Mouse (Mus musculus): ENCODE results near the gene H2al1h.
"Not testable (repeated sequence)": the region's sequence is repeated elsewhere in the genome, so short reads cannot be mapped to it uniquely, and the experiment has no call there.

Gene H2al1h

DNA sequence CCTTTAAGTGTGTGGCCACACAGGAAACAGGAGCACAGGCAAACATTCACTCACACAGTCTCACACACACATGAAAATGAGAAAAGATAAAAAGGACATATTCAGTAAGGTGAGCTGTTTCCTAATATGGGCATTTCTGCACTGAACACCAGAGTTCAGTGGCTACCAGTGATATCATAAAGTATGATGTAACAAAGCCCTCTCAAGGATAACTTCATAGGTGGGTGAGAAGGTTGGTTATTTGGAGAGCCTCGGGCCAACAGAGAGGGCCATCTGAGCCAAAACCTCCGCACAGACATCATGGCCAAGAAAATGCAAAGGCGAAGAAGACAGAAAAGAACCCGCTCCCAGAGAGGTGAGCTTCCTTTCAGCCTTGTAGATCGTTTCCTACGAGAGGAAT, at the start of gene H2al1h:
H2al1h (plus strand) TSS at position 301 of the 400 bp plus-strand sequence.
- not testable (repeated sequence) for DNase-seq (ENCODE audit: low read depth in 1 of 2, low spot score in 2 of 2)

DNA sequence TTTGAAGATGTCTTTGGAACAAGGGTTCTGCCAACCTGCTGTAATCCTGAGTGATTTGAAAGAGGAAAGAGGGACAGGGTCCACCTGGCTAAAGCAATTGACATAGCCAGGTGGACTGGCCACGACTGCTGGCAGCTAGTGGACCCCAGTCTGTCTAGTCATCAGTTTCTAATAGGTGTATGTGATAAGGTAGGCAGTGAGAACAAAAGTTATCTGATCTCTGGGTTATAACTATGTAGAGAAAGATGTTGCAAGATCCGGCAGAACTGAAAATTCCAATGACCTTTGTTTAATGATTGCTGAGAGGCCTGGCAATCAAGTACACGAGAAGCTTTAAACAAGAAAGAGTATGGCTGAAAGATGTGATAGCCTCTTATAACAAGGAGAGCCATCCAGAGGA, 48.1 kb upstream of the H2al1h start:
- no peak for DNase-seq (ENCODE audit: low read depth in 1 of 2, low spot score in 2 of 2)

DNA sequence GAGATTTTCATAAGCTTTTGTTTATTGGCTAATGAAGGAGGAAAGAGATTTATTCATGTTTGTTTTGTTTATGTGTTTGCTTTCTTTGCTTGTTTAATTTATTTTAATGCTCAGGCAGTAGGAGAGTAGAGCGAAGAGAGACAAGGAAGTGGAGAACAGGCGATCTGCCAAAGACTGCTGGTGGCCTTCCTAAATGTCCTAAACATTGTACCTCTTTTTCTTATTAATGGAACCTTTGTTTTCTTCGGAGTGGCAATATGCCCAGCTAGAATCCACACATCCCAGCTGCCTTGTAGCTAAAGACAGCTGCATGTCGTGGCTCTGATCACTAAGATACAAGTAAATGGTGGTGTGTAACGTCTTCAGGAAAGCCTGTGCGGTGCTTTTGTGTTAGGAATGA, 44.2 kb upstream of the H2al1h start:
- DNase-seq (ENCODE audit: low read depth in 1 of 2, low spot score in 2 of 2) = no peak

DNA sequence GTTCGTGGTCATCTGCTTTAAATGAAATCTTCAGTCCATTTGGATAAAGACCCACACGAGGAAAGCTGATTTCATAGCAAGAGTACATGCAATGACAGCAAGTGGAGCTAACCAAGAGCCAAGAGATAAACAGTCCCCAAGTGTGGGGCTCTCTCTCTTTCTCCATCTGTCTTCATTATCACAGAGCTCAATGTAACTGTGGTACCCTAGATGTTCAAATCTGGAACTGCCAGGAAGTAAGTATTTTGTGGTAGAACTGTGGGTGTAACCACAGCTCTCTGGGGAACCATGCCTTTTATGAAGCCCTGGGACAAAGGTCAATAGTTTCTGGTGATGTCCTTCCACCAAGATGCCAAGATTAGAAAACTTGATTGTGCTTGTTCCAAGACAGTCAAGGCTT, 40.6 kb upstream of the H2al1h start:
- no peak for DNase-seq (ENCODE audit: low read depth in 1 of 2, low spot score in 2 of 2)

DNA sequence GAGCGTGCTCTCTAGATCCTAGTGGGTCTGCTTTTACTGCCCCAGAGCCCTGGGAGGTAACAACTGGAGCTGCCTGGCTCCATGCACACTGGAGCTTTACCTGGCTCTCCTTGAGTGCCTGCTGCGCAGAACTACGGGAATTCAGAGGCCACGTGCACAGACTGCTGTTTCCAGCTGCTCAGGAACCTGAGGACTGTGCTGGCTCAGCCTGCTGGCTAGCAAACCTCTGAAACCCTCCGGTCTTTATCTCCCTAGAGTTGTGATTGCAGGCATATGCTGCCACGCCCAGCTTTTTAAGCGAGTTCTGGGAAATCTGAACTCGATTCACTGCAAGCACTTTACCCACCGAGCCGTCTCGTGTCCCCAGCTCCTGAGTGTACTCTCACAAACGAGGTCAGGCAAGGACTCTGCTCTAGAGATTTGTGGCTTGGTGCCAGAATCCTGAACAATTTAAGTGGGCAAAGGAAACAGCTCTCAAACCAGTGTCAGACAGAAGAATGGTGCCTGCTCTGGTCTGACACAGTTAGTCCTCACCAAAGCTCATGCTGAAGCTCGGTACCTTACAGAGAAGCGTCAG, 32.9 kb upstream of the H2al1h start:
- no peak for DNase-seq (ENCODE audit: low read depth in 1 of 2, low spot score in 2 of 2)

DNA sequence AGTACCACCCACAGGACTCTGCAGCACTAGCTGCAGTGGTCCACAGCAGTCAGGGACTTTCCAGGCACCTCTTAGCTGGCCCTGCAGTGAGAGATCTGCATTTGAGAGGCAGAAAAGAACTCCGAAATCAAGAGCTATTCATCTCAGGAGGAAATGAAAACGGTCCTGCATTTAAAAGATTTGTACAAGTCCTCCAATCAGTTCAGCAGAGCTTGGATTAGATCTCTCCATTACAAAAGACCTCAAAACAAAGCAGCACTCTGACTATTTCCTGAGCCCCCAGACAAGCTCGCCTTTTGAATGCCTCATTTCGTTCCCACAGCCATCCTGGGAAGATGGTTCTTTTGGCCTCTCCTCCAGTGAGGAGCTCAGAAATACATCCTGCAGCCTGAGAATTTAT, 32.0 kb upstream of the H2al1h start:
- DNase-seq (ENCODE audit: low read depth in 1 of 2, low spot score in 2 of 2) = no peak

DNA sequence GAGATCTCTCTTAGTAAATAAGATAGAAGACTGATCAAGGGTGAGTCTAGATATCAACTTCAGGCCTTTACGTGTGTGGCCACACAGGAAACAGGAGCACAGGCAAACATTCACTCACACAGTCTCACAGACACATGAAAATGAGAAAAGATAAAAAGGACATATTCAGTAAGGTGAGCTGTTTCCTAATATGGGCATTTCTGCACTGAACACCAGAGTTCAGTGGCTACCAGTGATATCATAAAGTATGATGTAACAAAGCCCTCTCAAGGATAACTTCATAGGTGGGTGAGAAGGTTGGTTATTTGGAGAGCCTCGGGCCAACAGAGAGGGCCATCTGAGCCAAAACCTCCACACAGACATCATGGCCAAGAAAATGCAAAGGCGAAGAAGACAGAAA, 22.3 kb upstream of the H2al1h start, which contains the start of gene H2al1a:
H2al1a (plus strand) TSS at position 301 of the 400 bp plus-strand sequence.
- DNase-seq (ENCODE audit: low read depth in 1 of 2, low spot score in 2 of 2) = not testable (repeated sequence)

DNA sequence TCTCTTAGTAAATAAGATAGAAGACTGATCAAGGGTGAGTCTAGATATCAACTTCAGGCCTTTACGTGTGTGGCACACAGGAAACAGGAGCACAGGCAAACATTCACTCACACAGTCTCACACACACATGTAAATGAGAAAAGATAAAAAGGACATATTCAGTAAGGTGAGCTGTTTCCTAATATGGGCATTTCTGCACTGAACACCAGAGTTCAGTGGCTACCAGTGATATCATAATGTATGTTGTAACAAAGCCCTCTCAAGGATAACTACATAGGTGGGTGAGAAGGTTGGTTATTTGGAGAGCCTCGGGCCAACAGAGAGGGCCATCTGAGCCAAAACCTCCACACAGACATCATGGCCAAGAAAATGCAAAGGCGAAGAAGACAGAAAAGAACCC, 19.2 kb upstream of the H2al1h start, which contains the start of gene H2al1b:
H2al1b (plus strand) TSS at position 301 of the 400 bp plus-strand sequence.
- DNase-seq (ENCODE audit: low read depth in 1 of 2, low spot score in 2 of 2) = not testable (repeated sequence)

DNA sequence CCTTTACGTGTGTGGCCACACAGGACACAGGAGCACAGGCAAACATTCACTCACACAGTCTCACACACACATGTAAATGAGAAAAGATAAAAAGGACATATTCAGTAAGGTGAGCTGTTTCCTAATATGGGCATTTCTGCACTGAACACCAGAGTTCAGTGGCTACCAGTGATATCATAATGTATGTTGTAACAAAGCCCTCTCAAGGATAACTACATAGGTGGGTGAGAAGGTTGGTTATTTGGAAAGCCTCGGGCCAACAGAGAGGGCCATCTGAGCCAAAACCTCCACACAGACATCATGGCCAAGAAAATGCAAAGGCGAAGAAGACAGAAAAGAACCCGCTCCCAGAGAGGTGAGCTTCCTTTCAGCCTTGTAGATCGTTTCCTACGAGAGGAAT, 15.9 kb upstream of the H2al1h start, which contains the start of gene H2al1c:
H2al1c (plus strand) TSS at position 301 of the 400 bp plus-strand sequence.
- not testable (repeated sequence) for DNase-seq (ENCODE audit: low read depth in 1 of 2, low spot score in 2 of 2)

DNA sequence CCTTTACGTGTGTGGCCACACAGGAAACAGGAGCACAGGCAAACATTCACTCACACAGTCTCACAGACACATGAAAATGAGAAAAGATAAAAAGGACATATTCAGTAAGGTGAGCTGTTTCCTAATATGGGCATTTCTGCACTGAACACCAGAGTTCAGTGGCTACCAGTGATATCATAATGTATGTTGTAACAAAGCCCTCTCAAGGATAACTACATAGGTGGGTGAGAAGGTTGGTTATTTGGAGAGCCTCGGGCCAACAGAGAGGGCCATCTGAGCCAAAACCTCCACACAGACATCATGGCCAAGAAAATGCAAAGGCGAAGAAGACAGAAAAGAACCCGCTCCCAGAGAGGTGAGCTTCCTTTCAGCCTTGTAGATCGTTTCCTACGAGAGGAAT, 12.8 kb upstream of the H2al1h start, which contains the start of gene H2al1d:
H2al1d (plus strand) TSS at position 301 of the 400 bp plus-strand sequence.
- not testable (repeated sequence) for DNase-seq (ENCODE audit: low read depth in 1 of 2, low spot score in 2 of 2)

DNA sequence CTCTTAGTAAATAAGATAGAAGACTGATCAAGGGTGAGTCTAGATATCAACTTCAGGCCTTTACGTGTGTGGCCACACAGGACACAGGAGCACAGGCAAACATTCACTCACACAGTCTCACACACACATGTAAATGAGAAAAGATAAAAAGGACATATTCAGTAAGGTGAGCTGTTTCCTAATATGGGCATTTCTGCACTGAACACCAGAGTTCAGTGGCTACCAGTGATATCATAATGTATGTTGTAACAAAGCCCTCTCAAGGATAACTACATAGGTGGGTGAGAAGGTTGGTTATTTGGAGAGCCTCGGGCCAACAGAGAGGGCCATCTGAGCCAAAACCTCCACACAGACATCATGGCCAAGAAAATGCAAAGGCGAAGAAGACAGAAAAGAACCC, 9.7 kb upstream of the H2al1h start, which contains the start of gene H2al1e:
H2al1e (plus strand) TSS at position 301 of the 400 bp plus-strand sequence.
- DNase-seq (ENCODE audit: low read depth in 1 of 2, low spot score in 2 of 2) = not testable (repeated sequence)

DNA sequence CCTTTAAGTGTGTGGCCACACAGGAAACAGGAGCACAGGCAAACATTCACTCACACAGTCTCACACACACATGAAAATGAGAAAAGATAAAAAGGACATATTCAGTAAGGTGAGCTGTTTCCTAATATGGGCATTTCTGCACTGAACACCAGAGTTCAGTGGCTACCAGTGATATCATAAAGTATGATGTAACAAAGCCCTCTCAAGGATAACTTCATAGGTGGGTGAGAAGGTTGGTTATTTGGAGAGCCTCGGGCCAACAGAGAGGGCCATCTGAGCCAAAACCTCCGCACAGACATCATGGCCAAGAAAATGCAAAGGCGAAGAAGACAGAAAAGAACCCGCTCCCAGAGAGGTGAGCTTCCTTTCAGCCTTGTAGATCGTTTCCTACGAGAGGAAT, 6.4 kb upstream of the H2al1h start, which contains the start of gene H2al1f:
H2al1f (plus strand) TSS at position 301 of the 400 bp plus-strand sequence.
- not testable (repeated sequence) for DNase-seq (ENCODE audit: low read depth in 1 of 2, low spot score in 2 of 2)

DNA sequence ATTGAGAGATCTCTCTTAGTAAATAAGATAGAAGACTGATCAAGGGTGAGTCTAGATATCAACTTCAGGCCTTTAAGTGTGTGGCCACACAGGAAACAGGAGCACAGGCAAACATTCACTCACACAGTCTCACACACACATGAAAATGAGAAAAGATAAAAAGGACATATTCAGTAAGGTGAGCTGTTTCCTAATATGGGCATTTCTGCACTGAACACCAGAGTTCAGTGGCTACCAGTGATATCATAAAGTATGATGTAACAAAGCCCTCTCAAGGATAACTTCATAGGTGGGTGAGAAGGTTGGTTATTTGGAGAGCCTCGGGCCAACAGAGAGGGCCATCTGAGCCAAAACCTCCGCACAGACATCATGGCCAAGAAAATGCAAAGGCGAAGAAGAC, 3.3 kb upstream of the H2al1h start, which contains the start of gene H2al1g:
H2al1g (plus strand) TSS at position 301 of the 400 bp plus-strand sequence.
- not testable (repeated sequence) for DNase-seq (ENCODE audit: low read depth in 1 of 2, low spot score in 2 of 2)

DNA sequence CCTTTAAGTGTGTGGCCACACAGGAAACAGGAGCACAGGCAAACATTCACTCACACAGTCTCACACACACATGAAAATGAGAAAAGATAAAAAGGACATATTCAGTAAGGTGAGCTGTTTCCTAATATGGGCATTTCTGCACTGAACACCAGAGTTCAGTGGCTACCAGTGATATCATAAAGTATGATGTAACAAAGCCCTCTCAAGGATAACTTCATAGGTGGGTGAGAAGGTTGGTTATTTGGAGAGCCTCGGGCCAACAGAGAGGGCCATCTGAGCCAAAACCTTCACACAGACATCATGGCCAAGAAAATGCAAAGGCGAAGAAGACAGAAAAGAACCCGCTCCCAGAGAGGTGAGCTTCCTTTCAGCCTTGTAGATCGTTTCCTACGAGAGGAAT, 3.1 kb downstream of the H2al1h start, which contains the start of gene H2al1i:
H2al1i (plus strand) TSS at position 301 of the 400 bp plus-strand sequence.
- not testable (repeated sequence) for DNase-seq (ENCODE audit: low read depth in 1 of 2, low spot score in 2 of 2)

DNA sequence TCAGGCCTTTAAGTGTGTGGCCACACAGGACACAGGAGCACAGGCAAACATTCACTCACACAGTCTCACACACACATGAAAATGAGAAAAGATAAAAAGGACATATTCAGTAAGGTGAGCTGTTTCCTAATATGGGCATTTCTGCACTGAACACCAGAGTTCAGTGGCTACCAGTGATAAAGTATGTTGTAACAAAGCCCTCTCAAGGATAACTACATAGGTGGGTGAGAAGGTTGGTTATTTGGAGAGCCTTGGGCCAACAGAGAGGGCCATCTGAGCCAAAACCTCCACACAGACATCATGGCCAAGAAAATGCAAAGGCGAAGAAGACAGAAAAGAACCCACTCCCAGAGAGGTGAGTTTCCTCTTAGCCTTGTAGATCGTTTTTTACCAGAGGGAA, 6.2 kb downstream of the H2al1h start, which contains the start of gene H2al1j:
H2al1j (plus strand) TSS at position 301 of the 400 bp plus-strand sequence.
- DNase-seq (ENCODE audit: low read depth in 1 of 2, low spot score in 2 of 2) = not testable (repeated sequence)

DNA sequence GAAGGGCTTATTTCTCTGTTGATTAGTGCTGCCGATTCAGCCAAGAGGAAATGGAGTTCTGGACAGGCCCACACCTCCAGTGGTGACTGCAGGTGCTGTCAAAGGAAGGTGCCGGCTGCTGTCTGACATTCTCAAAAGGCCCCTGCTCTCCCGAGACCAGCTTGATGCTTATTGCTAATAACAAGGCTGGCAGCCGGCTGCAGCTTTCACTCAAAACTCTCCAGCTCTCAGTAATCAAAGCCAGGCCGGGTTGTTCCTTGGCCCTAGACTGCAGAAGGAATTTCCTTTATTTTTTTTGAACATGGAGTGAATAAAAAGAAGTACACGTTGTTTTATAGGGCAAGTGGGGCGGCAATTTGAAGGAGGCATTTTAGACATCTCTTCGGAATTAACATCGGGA, 24.5 kb downstream of the H2al1h start:
- no peak for DNase-seq (ENCODE audit: low read depth in 1 of 2, low spot score in 2 of 2)

DNA sequence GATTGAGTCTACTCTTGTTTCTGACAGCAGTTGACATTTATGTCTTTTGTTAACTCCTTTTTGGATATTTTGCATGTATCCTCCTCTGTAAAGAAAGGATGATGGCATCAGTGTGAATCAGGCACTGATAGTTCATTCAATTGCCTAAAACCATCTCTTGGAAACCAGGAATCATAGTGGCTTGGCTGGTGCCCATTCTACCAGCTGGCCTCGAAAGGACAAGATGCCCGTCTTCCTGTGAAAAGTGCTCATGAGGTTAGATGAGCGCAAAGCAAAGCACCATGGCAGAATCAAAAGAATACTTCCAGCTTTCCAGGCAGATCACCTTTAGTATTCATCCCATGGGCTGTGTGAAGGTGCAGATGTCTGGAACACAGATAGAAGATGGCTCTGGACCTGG, 25.5 kb downstream of the H2al1h start:
- DNase-seq (ENCODE audit: low read depth in 1 of 2, low spot score in 2 of 2) = no peak

DNA sequence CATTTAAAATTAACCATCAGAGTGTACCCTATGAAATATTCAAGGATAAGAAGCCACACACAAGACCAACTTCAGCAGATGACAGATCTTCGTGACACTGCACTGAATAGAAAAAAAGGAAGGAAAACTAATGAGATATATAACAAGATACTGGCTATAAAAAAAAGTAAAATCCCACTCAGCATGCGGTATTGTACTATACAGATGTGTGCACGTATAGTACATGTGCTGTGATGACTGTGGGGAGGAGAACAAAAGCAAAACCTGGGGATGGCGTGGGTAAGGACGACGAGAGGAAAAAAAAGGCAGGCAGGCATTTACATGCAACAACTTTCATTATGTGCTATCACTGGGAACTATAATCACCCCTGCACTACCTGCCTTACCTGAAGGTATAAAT, 39.5 kb downstream of the H2al1h start:
- no peak for DNase-seq (ENCODE audit: low read depth in 1 of 2, low spot score in 2 of 2)

DNA sequence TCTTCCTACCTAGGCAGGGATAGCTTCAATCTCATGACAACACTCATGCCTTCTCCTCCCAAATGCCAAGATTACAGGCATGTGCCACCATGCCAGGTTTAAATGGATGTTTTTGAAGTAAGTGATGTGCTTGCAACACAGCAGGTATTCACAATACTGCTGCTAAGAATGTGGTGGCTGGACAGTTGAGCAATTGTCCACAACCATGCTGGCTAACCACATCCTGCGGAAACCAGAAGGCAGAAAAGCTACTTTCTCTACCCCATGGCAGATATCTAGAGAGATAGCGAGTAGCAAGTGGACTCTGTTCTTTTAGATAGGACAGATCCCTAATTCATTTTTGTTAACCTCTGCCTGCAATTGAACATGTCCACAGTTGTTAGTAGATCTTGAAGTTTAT, 40.0 kb downstream of the H2al1h start:
- DNase-seq (ENCODE audit: low read depth in 1 of 2, low spot score in 2 of 2) = peak in 1 of 2 experiments; percentile 1

DNA sequence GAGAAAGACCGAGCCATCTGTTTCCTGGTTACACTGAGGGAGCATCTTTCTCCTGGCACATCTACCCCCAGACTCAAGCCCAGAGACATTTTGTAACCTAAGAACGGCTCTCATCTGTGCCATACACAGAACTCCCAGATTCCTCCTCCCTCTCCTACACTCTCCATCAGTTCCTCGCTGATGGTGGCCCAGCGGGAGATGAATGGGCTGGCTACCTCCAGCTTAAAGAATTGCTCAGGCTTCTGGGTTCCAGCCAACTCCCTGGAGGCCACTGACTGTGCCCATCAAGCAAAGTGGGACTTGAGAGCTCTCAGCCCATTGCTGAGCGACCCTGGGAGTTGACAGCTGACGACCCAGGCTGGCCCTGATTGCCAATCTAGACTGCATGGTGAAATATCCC, 42.6 kb downstream of the H2al1h start:
- no peak for DNase-seq (ENCODE audit: low read depth in 1 of 2, low spot score in 2 of 2)

DNA sequence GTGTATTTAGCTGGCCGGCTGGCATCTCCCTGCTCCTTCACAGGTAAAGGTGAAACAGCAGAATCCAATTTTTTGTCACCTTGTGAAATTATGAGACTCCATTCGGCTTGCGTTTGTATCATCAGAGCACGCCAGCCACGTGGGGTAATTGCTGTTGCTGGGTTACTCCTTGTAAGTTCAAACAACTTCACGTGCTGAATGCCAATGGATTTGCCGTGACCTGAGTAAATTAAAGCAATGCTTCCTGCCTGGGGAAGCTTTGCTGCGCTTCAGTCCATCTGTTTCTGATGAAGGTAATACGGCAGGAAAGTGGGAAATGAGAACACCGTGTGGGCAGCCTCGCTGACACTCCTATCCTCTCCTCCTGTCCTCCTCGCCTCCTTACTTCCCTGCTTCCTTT, 43.9 kb downstream of the H2al1h start:
- DNase-seq (ENCODE audit: low read depth in 1 of 2, low spot score in 2 of 2) = no peak
